Mouse (Mus musculus) MEL (cell line): ENCODE measurements around the gene Zfp281. TPM values are rescaled to one million over a fixed set of nuclear protein-coding genes. Genes with fewer than 3 reads are reported as not detected.

Experiments used
- DNase-seq: peaks from one replicate; pipeline ENCODE4 v3.0.0; 2011; ENCODE audit warnings: low read depth, low spot score
- H3K27ac ChIP-seq: 2 replicates; pipeline ENCODE4 v1.5.1; 2012; ENCODE audit warnings: low read depth, mild to moderate bottlenecking, control low read depth, low read length, moderate library complexity; ENCODE audit not compliant: control insufficient read depth
- H3K27me3 ChIP-seq, 2 experiments: fragments of 150-350 bp in 1 of 2; sonication (generic) in 1 of 2; 2 replicates each; pipeline ENCODE4 v1.6.1; 2012; ENCODE audit warnings: low read length in 2 of 2, mild to moderate bottlenecking in 2 of 2, improper control_type of control experiment in 1 of 2, moderate library complexity in 1 of 2; ENCODE audit not compliant: insufficient read depth in 2 of 2, control insufficient read depth in 1 of 2
- H3K36me3 ChIP-seq, 2 experiments: 2 replicates each; pipeline ENCODE4 v1.6.1; 2012 to 2014; ENCODE audit warnings: low read length in 2 of 2, improper control_type of control experiment in 1 of 2, inconsistent platforms in 1 of 2, mild to moderate bottlenecking in 1 of 2; ENCODE audit not compliant: insufficient read depth in 2 of 2, control insufficient read depth in 1 of 2
- H3K4me1 ChIP-seq, 2 experiments: fragments of 150-350 bp in 1 of 2; sonication (generic) in 1 of 2; 2 replicates each; pipeline ENCODE4 v1.6.1; 2012; ENCODE audit warnings: low read length in 2 of 2, improper control_type of control experiment in 1 of 2, mild to moderate bottlenecking in 1 of 2; ENCODE audit not compliant: insufficient read depth in 2 of 2, control insufficient read depth in 1 of 2
- H3K4me3 ChIP-seq, 2 experiments: fragments of 150-350 bp in 1 of 2; sonication (generic) in 1 of 2; 2 replicates each; pipeline ENCODE4 v1.5.1; 2012; ENCODE audit warnings: low read depth in 2 of 2, low read length in 2 of 2, mild to moderate bottlenecking in 2 of 2, moderate library complexity in 2 of 2, control low read depth in 1 of 2, improper control_type of control experiment in 1 of 2; ENCODE audit not compliant: control insufficient read depth in 1 of 2, insufficient read depth in 1 of 2
- H3K79me2 ChIP-seq: 2 replicates; pipeline ENCODE4 v1.6.1; 2012; ENCODE audit warnings: mild to moderate bottlenecking, low read length, moderate library complexity; ENCODE audit not compliant: control insufficient read depth, poor library complexity, insufficient read depth
- H3K9ac ChIP-seq: 2 replicates; pipeline ENCODE4 v1.6.1; 2012; ENCODE audit warnings: low read depth, mild to moderate bottlenecking, control low read depth, low read length, moderate library complexity; ENCODE audit not compliant: control insufficient read depth, poor library complexity, severe bottlenecking
- H3K9me3 ChIP-seq: fragments of 150-350 bp; sonication (generic); replicated peaks from 2 replicates; pipeline ENCODE4 v1.6.1; 2012; ENCODE audit warnings: mild to moderate bottlenecking, low read length, improper control_type of control experiment, moderate library complexity; ENCODE audit not compliant: insufficient read depth
- BHLHE40 ChIP-seq: IDR thresholded peaks from 2 replicates; pipeline ENCODE4 v1.6.1; 2012; ENCODE audit warnings: low read depth, mild to moderate bottlenecking, inconsistent platforms, low read length, improper control_type of control experiment, borderline replicate concordance
- CHD1 ChIP-seq: IDR thresholded peaks from 2 replicates; pipeline ENCODE4 v1.6.1; 2012; ENCODE audit warnings: low read depth, mild to moderate bottlenecking, inconsistent platforms, low read length, improper control_type of control experiment
- CHD2 ChIP-seq: IDR thresholded peaks from 2 replicates; pipeline ENCODE4 v1.6.1; 2011; ENCODE audit warnings: low read length, improper control_type of control experiment
- E2F4 ChIP-seq: IDR thresholded peaks from 2 replicates; pipeline ENCODE4 v1.6.1; 2011; ENCODE audit warnings: low read depth, low read length, improper control_type of control experiment, borderline replicate concordance
- ELF1 ChIP-seq: IDR thresholded peaks from 2 replicates; pipeline ENCODE4 v1.6.1; 2014; ENCODE audit warnings: low read depth, mild to moderate bottlenecking, inconsistent platforms, low read length, improper control_type of control experiment, moderate library complexity
- ETS1 ChIP-seq: IDR thresholded peaks from 2 replicates; pipeline ENCODE4 v1.6.1; 2012; ENCODE audit warnings: low read depth, mild to moderate bottlenecking, inconsistent platforms, low read length, improper control_type of control experiment, moderate library complexity
- GATA1 ChIP-seq: IDR thresholded peaks from 2 replicates; pipeline ENCODE4 v1.6.1; 2011; ENCODE audit warnings: low read depth, low read length, improper control_type of control experiment
- HCFC1 ChIP-seq: IDR thresholded peaks from 2 replicates; pipeline ENCODE4 v1.6.1; 2012; ENCODE audit warnings: low read depth, mild to moderate bottlenecking, inconsistent platforms, low read length, improper control_type of control experiment, moderate library complexity
- MAFK ChIP-seq: IDR thresholded peaks from 2 replicates; pipeline ENCODE4 v1.6.1; 2011; ENCODE audit warnings: low read depth, mild to moderate bottlenecking, low read length, improper control_type of control experiment, borderline replicate concordance
- MXI1 ChIP-seq: IDR thresholded peaks from 2 replicates; pipeline ENCODE4 v1.6.1; 2011; ENCODE audit warnings: mild to moderate bottlenecking, low read depth, low read length, improper control_type of control experiment
- MYB ChIP-seq: IDR thresholded peaks from 2 replicates; pipeline ENCODE4 v1.6.1; 2011; ENCODE audit warnings: mild to moderate bottlenecking, low read depth, low read length, improper control_type of control experiment
- MYC ChIP-seq: IDR thresholded peaks from 2 replicates; pipeline ENCODE4 v1.6.1; 2011; ENCODE audit warnings: low read depth, mild to moderate bottlenecking, low read length, improper control_type of control experiment, moderate library complexity
- NELFE ChIP-seq: IDR thresholded peaks from 2 replicates; pipeline ENCODE4 v1.6.1; 2011; ENCODE audit warnings: low read depth, low read length, improper control_type of control experiment
- NRF1 ChIP-seq: IDR thresholded peaks from 2 replicates; pipeline ENCODE4 v1.6.1; 2014; ENCODE audit warnings: low read depth, mild to moderate bottlenecking, inconsistent platforms, low read length, improper control_type of control experiment, moderate library complexity; ENCODE audit not compliant: poor library complexity, insufficient read depth, severe bottlenecking
- POLR2A ChIP-seq, 2 experiments: IDR thresholded peaks; 2 replicates each; pipeline ENCODE4 v1.6.1; 2011 to 2012; ENCODE audit warnings: low read length in 2 of 2, mild to moderate bottlenecking in 2 of 2, control low read depth in 1 of 2, improper control_type of control experiment in 1 of 2, low read depth in 1 of 2, moderate library complexity in 1 of 2; ENCODE audit not compliant: control insufficient read depth in 1 of 2, insufficient read depth in 1 of 2, poor library complexity in 1 of 2
- POLR2AphosphoS2 ChIP-seq: IDR thresholded peaks from 2 replicates; pipeline ENCODE4 v1.6.1; 2011; ENCODE audit warnings: low read length, improper control_type of control experiment
- RAD21 ChIP-seq: IDR thresholded peaks from 2 replicates; pipeline ENCODE4 v1.6.1; 2011; ENCODE audit warnings: mild to moderate bottlenecking, low read depth, low read length, improper control_type of control experiment
- RCOR1 ChIP-seq: IDR thresholded peaks from 2 replicates; pipeline ENCODE4 v1.6.1; 2012; ENCODE audit warnings: low read depth, mild to moderate bottlenecking, inconsistent platforms, low read length, improper control_type of control experiment
- SIN3A ChIP-seq: IDR thresholded peaks from 2 replicates; pipeline ENCODE4 v1.6.1; 2012; ENCODE audit warnings: low read length, improper control_type of control experiment, inconsistent platforms
- TBP ChIP-seq: IDR thresholded peaks from 2 replicates; pipeline ENCODE4 v1.8.0; 2011; ENCODE audit warnings: low read depth, low read length, improper control_type of control experiment
- USF2 ChIP-seq, 2 experiments: IDR thresholded peaks; 2 replicates each; pipeline ENCODE4 v1.6.1; 2011 to 2012; ENCODE audit warnings: improper control_type of control experiment in 2 of 2, low read length in 2 of 2, borderline replicate concordance in 1 of 2, inconsistent platforms in 1 of 2, low read depth in 1 of 2, mild to moderate bottlenecking in 1 of 2; ENCODE audit not compliant: insufficient read depth in 1 of 2
- ZC3H11A ChIP-seq: IDR thresholded peaks from 2 replicates; pipeline ENCODE4 v1.6.1; 2012; ENCODE audit warnings: low read depth, mild to moderate bottlenecking, inconsistent platforms, low read length, improper control_type of control experiment
- ZMIZ1 ChIP-seq: IDR thresholded peaks from 2 replicates; pipeline ENCODE4 v1.6.1; 2012; ENCODE audit warnings: low read depth, mild to moderate bottlenecking, inconsistent platforms, low read length, improper control_type of control experiment, moderate library complexity
- polyA plus RNA-seq, 2 experiments: library from polyadenylated mRNA; stranded (reverse) in 1 of 2; unstranded in 1 of 2; fragments of >175 nt in 1 of 2; fragments of >200 nt in 1 of 2; gene quantifications; 2 replicates each; pipeline versions ENCODE4 v1.2.1 to v1.2.4; 2012; ENCODE audit warnings: low replicate concordance in 2 of 2, low read depth in 1 of 2; ENCODE audit not compliant: insufficient read length in 2 of 2, insufficient read depth in 1 of 2, missing spikeins in 1 of 2
- total RNA-seq: library from RNA; depleted of rRNA; stranded (reverse); fragments of 300-350 nt; gene quantifications from 2 replicates; pipeline ENCODE4 v1.2.3, GENCODE M21; 2012

The Zfp281 gene
- total and polyA plus RNA-seq, 3 experiments, result 10.5 to 12.4 TPM; not detected in 1

DNA sequence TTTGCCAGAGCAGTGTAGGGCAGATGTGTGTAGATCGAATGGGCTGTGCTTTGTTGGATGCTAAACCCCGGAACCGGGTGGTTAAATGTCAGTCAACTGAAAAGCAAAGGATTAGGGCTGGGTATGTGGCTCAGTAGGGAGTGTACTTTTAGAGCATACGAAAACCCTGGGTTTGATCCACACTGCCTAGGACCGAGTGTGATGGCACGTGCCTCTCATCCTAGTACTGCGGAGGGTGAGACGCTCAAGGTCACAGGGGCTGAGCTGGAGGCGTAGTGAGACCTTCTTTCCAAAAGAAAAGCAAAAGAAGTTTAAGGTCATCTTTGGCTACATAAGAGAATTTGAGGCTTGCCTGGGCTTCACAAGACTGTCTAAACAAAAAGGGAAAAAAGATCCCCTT lies 34.6 kb downstream of the Zfp281 start:
- H3K9ac ChIP-seq, result no peak overlapping the region
- no peak for TF ChIP-seq NELFE
- TF ChIP-seq CHD1, result no peak
- no peak for TF ChIP-seq TBP
- TF ChIP-seq NRF1, result no peak
- TF ChIP-seq BHLHE40, result no peak
- no peak for TF ChIP-seq MXI1
- no peak for TF ChIP-seq POLR2AphosphoS2
- TF ChIP-seq MYB, result no peak
- no peak for TF ChIP-seq RCOR1
- no peak for TF ChIP-seq CHD2
- TF ChIP-seq POLR2A (IDR thresholded peaks at IDR 0.05; ENCODE audit: control insufficient read depth in 1 of 2, insufficient read depth in 1 of 2, low read depth in 1 of 2, low read length in 2 of 2, poor library complexity in 1 of 2), result no peak
- no peak for TF ChIP-seq ELF1
- no peak for TF ChIP-seq SIN3A
- no peak for TF ChIP-seq E2F4
- no peak for TF ChIP-seq ETS1
- H3K27me3 ChIP-seq, result no peaks in the 10 kb centered on the region
- H3K79me2 ChIP-seq, result no peaks in the 10 kb centered on the region
- peaks cover 0 to 12% of the 10 kb centered on the region in 2 experiments; a peak in 2 of 4 replicates for H3K4me1 ChIP-seq
- H3K27ac ChIP-seq, result no peak overlapping the region
- DNase-seq, result no peak
- H3K36me3 ChIP-seq, result peaks cover 0 to 10% of the 10 kb centered on the region in 2 experiments; a peak in 2 of 4 replicates
- H3K4me3 ChIP-seq, result no peak overlapping the region
- no peaks in the 10 kb centered on the region for H3K9me3 ChIP-seq

DNA sequence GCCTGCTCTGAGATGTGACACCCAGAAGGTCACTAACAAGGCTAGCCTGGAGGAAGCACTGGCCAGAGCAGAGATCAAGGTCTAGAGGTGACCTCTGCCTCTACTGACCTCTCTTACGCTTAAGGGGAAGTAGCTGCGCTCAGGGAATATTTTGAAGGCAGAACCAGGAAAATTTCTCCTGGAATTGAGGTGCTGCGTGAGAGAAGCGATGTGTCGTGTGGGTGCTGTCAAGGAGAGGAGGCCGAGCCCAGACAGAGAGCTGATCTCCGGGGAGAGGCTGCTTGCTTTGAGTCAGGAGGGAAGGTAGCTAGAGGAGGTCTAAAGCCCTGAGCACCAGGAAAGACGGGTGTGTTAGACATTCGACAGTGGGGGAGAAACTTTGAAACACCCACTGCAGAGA lies 35.2 kb downstream of the Zfp281 start:
- TF ChIP-seq POLR2A (IDR thresholded peaks at IDR 0.05; ENCODE audit: control insufficient read depth in 1 of 2, insufficient read depth in 1 of 2, low read depth in 1 of 2, low read length in 2 of 2, poor library complexity in 1 of 2) (no peak), SIN3A (no peak), ZMIZ1 (no peak), ZC3H11A (no peak), USF2 (IDR thresholded peaks at IDR 0.05; ENCODE audit: borderline replicate concordance in 1 of 2, insufficient read depth in 1 of 2, low read depth in 1 of 2, low read length in 2 of 2) (no peak), CHD2 (no peak), BHLHE40 (no peak), MAFK (no peak), RAD21 (no peak), HCFC1 (no peak), GATA1 (no peak), MYB (no peak), POLR2AphosphoS2 (no peak), ELF1 (no peak), MYC (no peak)
- H3K4me3 ChIP-seq, result no peak overlapping the region
- no peaks in the 10 kb centered on the region for H3K9me3 ChIP-seq
- H3K79me2 ChIP-seq, result no peaks in the 10 kb centered on the region
- peaks cover 0 to 10% of the 10 kb centered on the region in 2 experiments; a peak in 2 of 4 replicates for H3K36me3 ChIP-seq
- peaks cover 0 to 12% of the 10 kb centered on the region in 2 experiments; a peak in 2 of 4 replicates for H3K4me1 ChIP-seq
- no peak for DNase-seq
- no peak overlapping the region for H3K9ac ChIP-seq
- no peak overlapping the region for H3K27ac ChIP-seq
- H3K27me3 ChIP-seq, result no peaks in the 10 kb centered on the region
